Mouse (Mus musculus): ENCODE measurements around the gene Sval1. TPM values are rescaled to one million over a fixed set of nuclear protein-coding genes. Genes with fewer than 3 reads are reported as not detected.

The Sval1 gene
- not detected in 2 replicates for polyA plus RNA-seq (2015; fragmentation: Nextera tagmentation; extraction: Ambion mirVana)

DNA sequence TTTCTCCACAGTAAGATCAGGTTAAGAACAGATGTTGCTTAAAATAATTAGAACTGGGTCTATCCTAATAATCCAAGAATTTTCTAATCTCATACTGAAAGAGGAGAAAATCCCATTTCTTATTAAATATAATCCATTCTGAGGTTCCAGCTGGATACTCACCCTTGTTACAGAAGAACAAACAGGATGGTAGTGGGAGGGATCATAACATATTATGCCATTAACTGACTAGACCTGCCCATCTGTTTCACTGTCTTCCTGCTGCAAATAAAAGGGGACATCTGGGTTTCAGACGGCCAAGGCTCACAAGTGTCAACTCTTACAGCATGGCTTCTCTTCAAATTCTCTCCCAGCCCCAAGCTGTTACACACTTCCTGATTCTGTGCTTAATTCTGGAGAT, at the start of gene Sval1:
TSS of gene Sval1 (plus strand) at position 301 of the 400 bp plus-strand sequence.
- H3K4me1 ChIP-seq, result no peaks in the 10 kb centered on the region
- no peaks in the 10 kb centered on the region for H3K9me3 ChIP-seq
- H3K36me3 ChIP-seq, result no peaks in the 10 kb centered on the region
- H3K4me3 ChIP-seq, result no peak within 1 kb of the TSS
- H3K27ac ChIP-seq (replicated peaks), result no peak within 1 kb of the TSS
- no peaks in the 10 kb centered on the region for H3K27me3 ChIP-seq
- H3K4me2 ChIP-seq (replicated peaks), result no peak within 1 kb of the TSS
- no peak within 1 kb of the TSS for H3K9ac ChIP-seq (replicated peaks)
- 68% methylated on average over 1 of the region's 1 CpGs for WGBS
- ATAC-seq (replicated peaks), result no peak

DNA sequence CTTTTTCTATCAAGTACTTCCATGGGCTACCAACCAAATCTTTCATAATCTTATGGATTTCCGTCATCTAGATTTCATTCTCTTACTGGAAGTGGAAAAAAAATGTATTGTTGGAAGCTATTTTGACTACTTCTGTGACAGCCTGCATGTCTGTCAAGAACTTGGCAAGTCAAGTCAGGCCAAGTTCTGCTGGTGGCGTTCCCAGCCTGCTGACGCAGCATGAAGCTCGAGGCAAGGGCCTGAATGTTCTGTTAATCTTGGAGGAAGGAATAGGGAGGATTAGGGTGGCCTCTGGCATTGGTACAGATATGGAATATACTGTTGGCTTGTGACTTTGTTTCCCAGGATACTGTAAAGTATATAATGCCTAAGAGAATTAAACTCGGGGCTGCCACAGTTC, 39.8 kb upstream of the Sval1 start:
- Histone ChIP-seq H3K9me3 (no peaks in the 10 kb centered on the region), H3K4me2 (replicated peaks) (no peak overlapping the region), H3K9ac (replicated peaks) (no peak overlapping the region), H3K36me3 (no peaks in the 10 kb centered on the region), H3K4me1 (no peaks in the 10 kb centered on the region), H3K4me3 (no peak overlapping the region), H3K27ac (replicated peaks) (no peak overlapping the region), H3K27me3 (no peaks in the 10 kb centered on the region)
- ATAC-seq (replicated peaks), result no peak
- 82% methylated on average over 5 of the region's 5 CpGs for WGBS

DNA sequence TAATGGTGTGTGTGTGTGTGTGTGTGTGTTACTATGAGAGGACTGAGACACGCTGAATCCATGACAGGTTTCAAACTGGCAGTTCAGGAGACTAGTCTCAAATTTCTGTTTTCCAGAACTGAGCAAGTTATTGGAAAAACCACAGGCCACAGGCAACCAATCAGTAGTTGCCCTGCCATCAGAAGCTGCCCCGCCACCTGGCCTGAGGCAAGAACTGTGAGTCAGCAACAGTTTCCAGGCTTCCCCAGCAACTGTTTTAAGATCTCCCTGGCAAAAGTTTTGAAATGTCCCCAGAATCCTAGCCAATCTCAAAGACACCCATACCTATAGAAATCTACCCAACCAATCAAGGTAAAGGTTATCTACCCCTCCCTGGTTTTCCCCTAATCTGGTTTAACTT, 36.5 kb upstream of the Sval1 start:
- Histone ChIP-seq H3K4me3 (no peak overlapping the region), H3K4me1 (no peaks in the 10 kb centered on the region), H3K27ac (replicated peaks) (no peak overlapping the region), H3K36me3 (no peaks in the 10 kb centered on the region), H3K9me3 (no peaks in the 10 kb centered on the region), H3K27me3 (no peaks in the 10 kb centered on the region), H3K4me2 (replicated peaks) (no peak overlapping the region), H3K9ac (replicated peaks) (no peak overlapping the region)
- 86% methylated on average over 2 of the region's 2 CpGs for WGBS
- no peak for ATAC-seq (replicated peaks)

DNA sequence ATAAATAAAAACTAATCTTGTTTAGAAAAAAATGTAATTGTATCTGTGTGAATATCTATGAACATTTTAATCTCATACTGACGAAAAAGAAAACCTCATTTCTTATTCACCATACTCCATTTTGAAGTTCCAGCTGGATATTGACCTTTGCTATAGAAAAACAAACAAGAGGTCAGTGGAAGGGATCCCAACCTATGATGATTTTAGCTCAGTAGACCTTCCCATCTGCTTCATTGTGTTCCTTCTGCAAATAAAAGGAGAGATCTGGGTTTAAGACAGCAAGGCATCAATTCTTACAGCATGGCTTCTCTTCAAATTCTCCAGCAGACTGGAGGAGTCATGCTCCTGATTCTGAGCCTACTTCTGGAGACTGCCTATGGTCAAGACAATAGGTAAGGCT, 16.4 kb downstream of the Sval1 start, which contains the start of gene Sval3:
TSS of gene Sval3 (plus strand) at position 301 of the 400 bp plus-strand sequence.
- Histone ChIP-seq H3K9me3 (no peaks in the 10 kb centered on the region), H3K4me2 (replicated peaks) (no peak within 1 kb of the TSS), H3K9ac (replicated peaks) (no peak within 1 kb of the TSS), H3K4me3 (no peak within 1 kb of the TSS), H3K27me3 (no peaks in the 10 kb centered on the region), H3K27ac (replicated peaks) (no peak within 1 kb of the TSS), H3K4me1 (no peaks in the 10 kb centered on the region), H3K36me3 (no peaks in the 10 kb centered on the region)
- WGBS, result 73% methylated on average over 1 of the region's 1 CpGs
- no peak for ATAC-seq (replicated peaks)

Other genes with a start within 250 kb of the Sval1 start
- 0.19 and 0.50 TPM in 2 replicates for gene Kel, start 247.3 kb upstream of the Sval1 start, polyA plus RNA-seq (2015; fragmentation: Nextera tagmentation; extraction: Ambion mirVana)
- not detected in 2 replicates for gene Olfr459, start 176.5 kb upstream of the Sval1 start, polyA plus RNA-seq (2015; fragmentation: Nextera tagmentation; extraction: Ambion mirVana)
- gene Pip, start 104.1 kb upstream of the Sval1 start, polyA plus RNA-seq (2015; fragmentation: Nextera tagmentation; extraction: Ambion mirVana), result not detected in 2 replicates
- not detected in 2 replicates for gene Sval2, start 98.6 kb upstream of the Sval1 start, polyA plus RNA-seq (2015; fragmentation: Nextera tagmentation; extraction: Ambion mirVana)
- gene Sval3, start 16.5 kb downstream of the Sval1 start, polyA plus RNA-seq (2015; fragmentation: Nextera tagmentation; extraction: Ambion mirVana), result not detected in 2 replicates
- not detected in 2 replicates for gene Sva, start 86.8 kb downstream of the Sval1 start, polyA plus RNA-seq (2015; fragmentation: Nextera tagmentation; extraction: Ambion mirVana)
- not detected in 2 replicates for gene Tas2r139, start 189.3 kb downstream of the Sval1 start, polyA plus RNA-seq (2015; fragmentation: Nextera tagmentation; extraction: Ambion mirVana)